Mouse (Mus musculus) monocyte, adult 5-6 weeks (primary cell): ENCODE data around the gene Mycbp2. TPM values are rescaled to one million over a fixed set of nuclear protein-coding genes. Genes with fewer than 3 reads are reported as not detected.

Experiments used
- total RNA-seq: library from RNA; stranded (forward); fragments of 200-1000, 200-491, 200-594 nt; gene quantifications from 3 replicates; pipeline ENCODE4 v1.2.3, GENCODE M21; 2017

The Mycbp2 gene
- total RNA-seq, 1 experiment from 2014 or later = 73.5 TPM

Other genes with a start within 250 kb of the Mycbp2 start
- gene Fbxl3, start 247.2 kb downstream of the Mycbp2 start, total RNA-seq = 179 to 209 TPM (median 190 TPM) in 3 replicates
- gene Scel, start 166.5 kb upstream of the Mycbp2 start, total RNA-seq = 0.29 to 2.2 TPM (median 1.3 TPM) in 3 replicates